Comparison of ENCODE assay signal across 30 mouse cellular contexts in genomic region chr9:58355262-58356050, GRCm38 (mm10). TPM values are rescaled to one million over a fixed set of nuclear protein-coding genes. Genes with fewer than 3 reads are reported as not detected.
DNase-seq lines count a peak whose midpoint lies in the region; ATAC-seq and TF ChIP-seq lines count a peak whose summit lies in the region.
"Had no signal": no experiment of that assay in that cellular context is flagged by ENCODE, and none has a peak within 500 bp of the region (broad histone marks: within the 10 kb centered on the region; RNA-seq: fewer than 3 reads in every experiment).

No protein-coding gene starts in this region.

- no peak overlapping the region for H3K9ac ChIP-seq in hindbrain, embryonic 12.5 days
- H3K9ac ChIP-seq in hindbrain, postnatal 0 days (replicated peaks; ENCODE audit: low read length): no peak overlapping the region
- H3K9ac ChIP-seq in forebrain, embryonic 13.5 days: no peak overlapping the region
- no peak overlapping the region for H3K9ac ChIP-seq in midbrain, embryonic 15.5 days
- H3K9ac ChIP-seq: kidney, embryonic 15.5 days; limb, embryonic 13.5 days; liver, embryonic 13.5 days; lung, embryonic 14.5 days had no signal

- peaks cover 16% of the 10 kb centered on the region for H3K4me1 ChIP-seq in hindbrain, embryonic 12.5 days
- no peaks in the 10 kb centered on the region; the same call in 1 of the 2 replicates for H3K4me1 ChIP-seq in hindbrain, postnatal 0 days (ENCODE audit: insufficient read depth, low read length)
- peaks cover 24% of the 10 kb centered on the region for H3K4me1 ChIP-seq in forebrain, embryonic 13.5 days
- peaks cover 12% of the 10 kb centered on the region; the same call in 1 of the 2 replicates for H3K4me1 ChIP-seq in midbrain, embryonic 15.5 days
- H3K4me1 ChIP-seq: kidney, embryonic 15.5 days; limb, embryonic 13.5 days; liver, embryonic 13.5 days had no signal

- DNase-seq in hindbrain, postnatal 0 days (ENCODE audit: low spot score): no peak
- DNase-seq in A20 (ENCODE audit: low read depth, low spot score): peak; percentile 5
- no peak for DNase-seq in kidney, postnatal 10 days
- no peak for DNase-seq in gastrocnemius, postnatal 36 days
- no peak for DNase-seq in heart, adult 18-20 months
- DNase-seq: cerebellum, adult 8-10 months; gastrocnemius, postnatal 10 days; heart, adult 2 months; heart, postnatal 36 days; liver, embryonic 13.5 days; lung, embryonic 14.5 days; lung, postnatal 36 days; right cerebral cortex, postnatal 25 days had no signal

- H3K27me3 ChIP-seq in hindbrain, embryonic 12.5 days: peaks cover 4% of the 10 kb centered on the region; the same call in 1 of the 2 replicates
- H3K27me3 ChIP-seq in hindbrain, postnatal 0 days (ENCODE audit: insufficient read depth, low read length): no peaks in the 10 kb centered on the region
- no peaks in the 10 kb centered on the region for H3K27me3 ChIP-seq in forebrain, embryonic 13.5 days
- H3K27me3 ChIP-seq in midbrain, embryonic 15.5 days (replicated peaks): no peaks in the 10 kb centered on the region
- H3K27me3 ChIP-seq: kidney, embryonic 15.5 days; limb, embryonic 13.5 days; liver, embryonic 13.5 days had no signal

- WGBS in hindbrain, embryonic 12.5 days: 25% methylated on average over 6 of the region's 6 CpGs
- 17% methylated on average over 6 of the region's 6 CpGs for WGBS in hindbrain, postnatal 0 days
- WGBS in forebrain, embryonic 13.5 days: 12% methylated on average over 6 of the region's 6 CpGs
- 20% methylated on average over 6 of the region's 6 CpGs for WGBS in midbrain, embryonic 15.5 days

- intact Hi-C loops in gastrocnemius, postnatal 36 days (cut with DNase I): no loop called here

- H3K27ac ChIP-seq in hindbrain, embryonic 12.5 days: no peak overlapping the region
- H3K27ac ChIP-seq in hindbrain, postnatal 0 days: no peak overlapping the region
- peak overlapping the region; percentile 84 for H3K27ac ChIP-seq in forebrain, embryonic 13.5 days
- H3K27ac ChIP-seq in midbrain, embryonic 15.5 days: peak overlapping the region; percentile 49; the same call in 1 of the 2 replicates
- H3K27ac ChIP-seq: heart, adult 2 months; kidney, embryonic 15.5 days; limb, embryonic 13.5 days; liver, embryonic 13.5 days; stomach, postnatal 0 days had no signal

- TF ChIP-seq CTCF in hindbrain, postnatal 0 days (IDR thresholded peaks at IDR 0.05; ENCODE audit: low read depth): no peak

- H3K4me3 ChIP-seq in hindbrain, embryonic 12.5 days: no peak overlapping the region
- H3K4me3 ChIP-seq in hindbrain, postnatal 0 days (ENCODE audit: low read length): no peak overlapping the region
- H3K4me3 ChIP-seq in forebrain, embryonic 13.5 days: no peak overlapping the region
- H3K4me3 ChIP-seq in midbrain, embryonic 15.5 days: no peak overlapping the region
- H3K4me3 ChIP-seq: heart, adult 2 months; kidney, embryonic 15.5 days; limb, embryonic 13.5 days; liver, embryonic 13.5 days had no signal

- H3K4me2 ChIP-seq in hindbrain, embryonic 12.5 days (replicated peaks): no peak overlapping the region; the same call in 1 of the 2 replicates
- H3K4me2 ChIP-seq in hindbrain, postnatal 0 days (ENCODE audit: low read depth, low read length): no peak overlapping the region
- peak overlapping the region; percentile 26; the same call in 1 of the 2 replicates for H3K4me2 ChIP-seq in forebrain, embryonic 13.5 days
- H3K4me2 ChIP-seq in midbrain, embryonic 15.5 days: no peak overlapping the region
- H3K4me2 ChIP-seq: kidney, embryonic 15.5 days; limb, embryonic 13.5 days; liver, embryonic 13.5 days; lung, embryonic 14.5 days had no signal

- no peaks in the 10 kb centered on the region for H3K9me3 ChIP-seq in hindbrain, embryonic 12.5 days (replicated peaks)
- H3K9me3 ChIP-seq in hindbrain, postnatal 0 days (ENCODE audit: low read length): no peaks in the 10 kb centered on the region
- no peaks in the 10 kb centered on the region for H3K9me3 ChIP-seq in forebrain, embryonic 13.5 days (replicated peaks)
- no peaks in the 10 kb centered on the region for H3K9me3 ChIP-seq in midbrain, embryonic 15.5 days
- H3K9me3 ChIP-seq: kidney, embryonic 15.5 days; limb, embryonic 13.5 days; liver, embryonic 13.5 days had no signal

- ATAC-seq in hindbrain, embryonic 12.5 days (ENCODE audit: low FRiP score): peak; percentile 77
- ATAC-seq in hindbrain, postnatal 0 days: no peak
- ATAC-seq in forebrain, embryonic 13.5 days: peak; percentile 85
- ATAC-seq in midbrain, embryonic 15.5 days (replicated peaks): no peak
- ATAC-seq: intestine, embryonic 16.5 days had no signal

- H3K36me3 ChIP-seq in hindbrain, embryonic 12.5 days: no peaks in the 10 kb centered on the region
- H3K36me3 ChIP-seq in hindbrain, postnatal 0 days (ENCODE audit: insufficient read depth, low read length): no peaks in the 10 kb centered on the region
- no peaks in the 10 kb centered on the region for H3K36me3 ChIP-seq in forebrain, embryonic 13.5 days (ENCODE audit: poor library complexity, severe bottlenecking)
- no peaks in the 10 kb centered on the region for H3K36me3 ChIP-seq in midbrain, embryonic 15.5 days (replicated peaks)
- H3K36me3 ChIP-seq: kidney, embryonic 15.5 days; limb, embryonic 13.5 days; liver, embryonic 13.5 days had no signal

RNA-seq across cellular contexts. Expression of gene Tbc1d21, which starts 14.8 kb away (rescaled TPM):
- polyA plus RNA-seq in hindbrain, embryonic 12.5 days (2016; fragmentation: Nextera tagmentation; extraction: Ambion mirVana): not detected in 2 replicates
- total RNA-seq in hindbrain, postnatal 0 days (2014; rRNA removed): not detected in 2 replicates
- not detected in 2 replicates for polyA plus RNA-seq in hindbrain, postnatal 0 days (2015; fragmentation: Nextera tagmentation; extraction: Ambion mirVana)
- polyA plus RNA-seq in forebrain, embryonic 13.5 days (2015; fragmentation: Nextera tagmentation; extraction: Ambion mirVana): not detected in 2 replicates
- not detected in 2 replicates for polyA plus RNA-seq in midbrain, embryonic 15.5 days (2015; fragmentation: Nextera tagmentation; extraction: Ambion mirVana)
- not detected for total RNA-seq in gastrocnemius, postnatal 36 days (2021)
- not detected for total RNA-seq in heart, adult 18-20 months (2021)
- total RNA-seq: adrenal gland, adult 18-20 months; adrenal gland, postnatal 4 days; common myeloid progenitor, adult 5-6 weeks; gastrocnemius, postnatal 10 days; heart, adult 2 months; heart, postnatal 36 days; layer of hippocampus, postnatal 10 days; left cerebral cortex, postnatal 10 days; megakaryocyte-erythroid progenitor cell, adult 5-6 weeks had no signal
- polyA plus RNA-seq: embryonic facial prominence, embryonic 11.5 days; heart, adult 2 months; heart, embryonic 14.5 days; intestine, embryonic 16.5 days; kidney, embryonic 15.5 days; large intestine, adult 2 months; limb, embryonic 13.5 days; liver, embryonic 13.5 days; lung, embryonic 14.5 days; stomach, postnatal 0 days; thymus, postnatal 0 days had no signal

RNA-seq across cellular contexts. Expression of gene Loxl1, which starts 42.5 kb away (rescaled TPM):
- 19.2 and 23.8 TPM in 2 replicates for polyA plus RNA-seq in hindbrain, embryonic 12.5 days (2016; fragmentation: Nextera tagmentation; extraction: Ambion mirVana)
- total RNA-seq in hindbrain, postnatal 0 days (2014; rRNA removed): 11.9 and 13.8 TPM in 2 replicates
- 9.1 and 9.7 TPM in 2 replicates for polyA plus RNA-seq in hindbrain, postnatal 0 days (2015; fragmentation: Nextera tagmentation; extraction: Ambion mirVana)
- 5.0 and 5.8 TPM in 2 replicates for polyA plus RNA-seq in forebrain, embryonic 13.5 days (2015; fragmentation: Nextera tagmentation; extraction: Ambion mirVana)
- 6.0 and 7.2 TPM in 2 replicates for polyA plus RNA-seq in midbrain, embryonic 15.5 days (2015; fragmentation: Nextera tagmentation; extraction: Ambion mirVana)
- 10 to 100 TPM; 13.9 to 14.3 TPM for total RNA-seq in gastrocnemius, postnatal 36 days (2021)
- total RNA-seq in heart, adult 18-20 months (2021): 10 to 100 TPM; 18.3 to 20.2 TPM
- total RNA-seq: common myeloid progenitor, adult 5-6 weeks; megakaryocyte-erythroid progenitor cell, adult 5-6 weeks had no signal

Comparison
In these comparisons a context has a peak if more than half of its experiments do, and no peak if none do; other contexts are left out.
1. ATAC-seq: peak in hindbrain, embryonic 12.5 days (single experiment) and forebrain, embryonic 13.5 days (single experiment); none in hindbrain, postnatal 0 days (single experiment) and midbrain, embryonic 15.5 days (single experiment).
2. H3K27ac ChIP-seq: peak in forebrain, embryonic 13.5 days (single experiment) and midbrain, embryonic 15.5 days (single experiment); none in hindbrain, embryonic 12.5 days (single experiment) and hindbrain, postnatal 0 days (single experiment).